Mouse (Mus musculus) embryonic fibroblast, embryonic 13.5 days (primary cell): ENCODE results near the gene Sox30. TPM values are rescaled to one million over a fixed set of nuclear protein-coding genes. Genes with fewer than 3 reads are reported as not detected.

Source experiments
- H3K27ac ChIP-seq: 2 replicates; pipeline ENCODE4 v1.5.1; 2012; ENCODE audit warnings: low read length, control low read depth, inconsistent platforms; ENCODE audit not compliant: insufficient read depth
- H3K4me1 ChIP-seq: 2 replicates; pipeline ENCODE4 v1.6.1; 2011; ENCODE audit warnings: low read length; ENCODE audit not compliant: control insufficient read depth, insufficient read depth
- H3K4me3 ChIP-seq: 2 replicates; pipeline ENCODE4 v1.5.1; 2011; ENCODE audit warnings: mild to moderate bottlenecking, control low read depth, low read length; ENCODE audit not compliant: insufficient read depth
- CTCF ChIP-seq: IDR thresholded peaks from 2 replicates; pipeline ENCODE4 v1.5.1; 2011; ENCODE audit warnings: mild to moderate bottlenecking, control low read depth, low read length, moderate library complexity, borderline replicate concordance; ENCODE audit not compliant: insufficient read depth
- POLR2A ChIP-seq: IDR thresholded peaks from 2 replicates; pipeline ENCODE4 v1.6.1; 2011; ENCODE audit warnings: low read depth, mild to moderate bottlenecking, control low read depth, low read length, moderate library complexity
- polyA plus RNA-seq: library from polyadenylated mRNA; stranded (reverse); fragments of >200 nt; gene quantifications from 2 replicates; pipeline ENCODE4 v1.2.4, GENCODE M21; 2011; ENCODE audit warnings: low read depth; ENCODE audit not compliant: missing spikeins, insufficient read length

The Sox30 gene
- polyA plus RNA-seq, 1 experiment: not detected

DNA sequence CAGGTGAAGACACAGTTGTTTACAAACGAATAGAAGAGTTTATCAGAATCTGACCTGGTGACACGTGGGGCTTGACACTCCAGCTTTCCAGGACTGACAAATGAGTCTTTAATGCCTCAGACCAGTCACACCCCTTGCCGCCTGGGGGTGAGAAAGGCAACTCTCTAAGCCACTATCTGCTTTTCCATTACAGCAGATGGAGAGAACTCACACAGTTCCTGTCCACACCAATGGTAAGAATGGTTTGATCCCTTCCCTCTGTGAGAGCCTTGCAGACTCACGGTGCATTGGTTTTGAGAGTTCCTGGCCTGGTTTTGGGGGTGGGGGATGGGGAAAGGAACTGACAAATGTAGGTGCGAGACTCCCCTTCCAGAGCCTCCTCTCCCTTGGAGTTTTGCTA is 74.2 kb downstream of the Sox30 start:
- TF ChIP-seq CTCF (no peak), POLR2A (no peak)
- no peak overlapping the region for H3K27ac ChIP-seq
- H3K4me3 ChIP-seq: no peak overlapping the region
- H3K4me1 ChIP-seq: peaks cover 4% of the 10 kb centered on the region; the same call in 1 of the 2 replicates

GRCm38 (mm10) chr11:46054911-46055895 is 75.1 kb downstream of the Sox30 start:
- TF ChIP-seq POLR2A (no peak), CTCF (no peak)
- Histone ChIP-seq H3K4me1 (peaks cover 8% of the 10 kb centered on the region; the same call in 1 of the 2 replicates), H3K27ac (peak overlapping the region; percentile 51; the same call in 1 of the 2 replicates), H3K4me3 (peak overlapping the region; percentile 89; the same call in 1 of the 2 replicates)

DNA sequence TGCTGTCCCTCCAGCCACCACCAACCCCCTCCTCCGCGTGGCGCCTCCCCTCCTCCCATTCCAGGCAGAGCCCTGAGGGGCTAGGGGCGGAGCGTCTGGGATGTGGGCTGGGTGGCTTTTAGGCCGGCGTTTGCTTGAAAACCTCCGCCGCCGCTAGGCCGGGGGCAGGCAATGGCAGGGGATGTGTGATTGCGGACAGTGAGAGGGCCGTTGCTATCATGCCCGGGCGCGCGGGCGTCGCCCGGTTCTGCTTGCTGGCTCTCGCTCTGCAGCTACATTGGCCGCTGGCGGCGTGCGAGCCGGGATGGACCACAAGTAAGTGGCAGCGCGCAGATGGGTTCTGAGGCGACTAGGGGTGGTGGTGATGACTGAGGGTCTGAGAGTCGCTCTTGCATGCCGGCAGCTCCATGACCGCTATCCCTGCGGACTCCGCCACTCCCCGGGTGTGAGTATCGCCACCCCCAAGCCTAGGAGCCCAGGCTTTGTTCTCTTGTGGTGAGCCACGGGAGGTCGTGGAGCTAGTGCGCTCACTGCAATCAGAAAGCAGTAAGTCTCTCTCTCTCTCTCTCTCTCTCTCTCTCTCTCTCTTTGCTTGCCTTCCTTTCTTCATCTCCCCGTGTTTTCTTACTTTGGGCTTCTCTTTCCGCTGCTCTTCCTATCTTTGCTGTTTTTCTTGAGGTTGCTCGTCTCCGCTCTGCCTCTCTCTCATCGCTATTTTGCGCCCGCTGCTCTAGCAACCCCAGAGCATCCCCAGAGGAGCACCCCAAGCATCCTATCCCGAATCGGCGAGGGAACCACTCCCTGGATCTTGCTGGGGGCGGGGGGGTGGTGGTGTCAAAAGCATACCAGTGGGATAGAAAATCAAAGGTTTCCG is 76.0 kb downstream of the Sox30 start, which contains the start of gene Adam19:
Gene Adam19, plus strand, starts transcription at position 97 of the 874 bp plus-strand sequence.
- H3K4me3 ChIP-seq: peak within 1 kb of the TSS; percentile 89
- peaks cover 8% of the 10 kb centered on the region for H3K4me1 ChIP-seq
- TF ChIP-seq CTCF (no peak), POLR2A (peak; percentile 98)
- peak within 1 kb of the TSS; percentile 85 for H3K27ac ChIP-seq

DNA sequence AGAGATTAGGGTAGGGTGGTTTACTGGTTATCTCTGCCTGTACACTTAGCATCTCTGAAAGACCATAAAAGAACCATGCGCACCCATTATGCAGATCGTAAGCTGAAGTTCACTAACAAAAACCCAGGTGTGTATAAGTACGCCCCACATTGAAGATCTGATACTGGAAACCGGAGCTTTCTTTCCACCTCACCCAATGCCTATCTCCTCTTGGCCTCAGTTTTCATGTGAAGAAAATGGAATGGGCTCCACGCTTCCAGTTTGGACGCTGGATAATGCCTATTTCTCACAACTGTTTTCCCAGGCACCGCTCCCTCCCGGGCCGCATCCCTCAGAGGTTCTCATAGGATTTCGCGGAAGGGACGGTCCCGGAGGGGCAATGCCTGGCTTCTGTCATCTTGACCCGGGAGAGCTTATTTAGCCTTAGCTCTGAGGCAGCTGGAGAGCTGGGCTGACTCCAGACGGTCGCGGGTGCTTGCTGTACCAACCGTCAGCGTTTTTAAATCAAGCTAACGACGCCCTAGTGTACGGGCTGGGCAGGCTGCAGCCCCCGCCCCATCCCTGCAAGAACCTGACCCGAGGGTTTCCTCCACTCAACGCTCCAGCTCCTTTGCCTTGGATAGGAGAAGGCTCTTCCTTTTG is 76.8 kb downstream of the Sox30 start:
- Histone ChIP-seq H3K4me1 (peaks cover 8% of the 10 kb centered on the region), H3K27ac (peak overlapping the region; percentile 85), H3K4me3 (peak overlapping the region; percentile 89)
- TF ChIP-seq POLR2A (peak; percentile 42; the same call in 1 of the 2 replicates), CTCF (no peak)

DNA sequence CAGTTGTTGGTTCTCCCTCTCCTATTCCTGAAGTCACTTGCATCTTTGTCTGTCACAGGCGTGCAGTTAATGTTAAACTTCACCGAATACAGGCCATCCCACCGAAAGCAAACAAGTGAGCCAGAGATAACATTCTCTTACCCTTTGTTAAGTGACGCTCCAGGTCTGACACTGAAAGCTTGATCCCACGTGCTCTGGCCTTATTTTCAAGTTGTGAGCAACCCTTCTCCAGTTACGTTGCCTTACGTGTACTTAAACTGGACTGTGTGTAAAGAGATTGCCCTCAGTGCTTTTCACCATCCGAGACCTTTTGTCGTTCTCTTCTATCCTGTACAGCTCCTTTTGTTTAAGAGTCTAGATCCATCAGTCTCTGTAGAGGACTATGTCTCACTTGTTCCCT is 77.9 kb downstream of the Sox30 start:
- H3K4me1 ChIP-seq: peaks cover 10% of the 10 kb centered on the region
- H3K27ac ChIP-seq: peak overlapping the region; percentile 85
- H3K4me3 ChIP-seq: peak overlapping the region; percentile 47
- peak; percentile 40 for TF ChIP-seq POLR2A
- no peak for TF ChIP-seq CTCF

- no peak for TF ChIP-seq CTCF
- no peak for TF ChIP-seq POLR2A
- H3K4me1 ChIP-seq: peaks cover 14% of the 10 kb centered on the region
- 0 out of 2 replicates have a peak overlapping the region, but pooled peaks have one; percentile 10 for H3K4me3 ChIP-seq
- H3K27ac ChIP-seq: no peak overlapping the region
These were observed 78.8 kb downstream of the Sox30 start for GRCm38 (mm10) chr11:46058916-46059315.

DNA sequence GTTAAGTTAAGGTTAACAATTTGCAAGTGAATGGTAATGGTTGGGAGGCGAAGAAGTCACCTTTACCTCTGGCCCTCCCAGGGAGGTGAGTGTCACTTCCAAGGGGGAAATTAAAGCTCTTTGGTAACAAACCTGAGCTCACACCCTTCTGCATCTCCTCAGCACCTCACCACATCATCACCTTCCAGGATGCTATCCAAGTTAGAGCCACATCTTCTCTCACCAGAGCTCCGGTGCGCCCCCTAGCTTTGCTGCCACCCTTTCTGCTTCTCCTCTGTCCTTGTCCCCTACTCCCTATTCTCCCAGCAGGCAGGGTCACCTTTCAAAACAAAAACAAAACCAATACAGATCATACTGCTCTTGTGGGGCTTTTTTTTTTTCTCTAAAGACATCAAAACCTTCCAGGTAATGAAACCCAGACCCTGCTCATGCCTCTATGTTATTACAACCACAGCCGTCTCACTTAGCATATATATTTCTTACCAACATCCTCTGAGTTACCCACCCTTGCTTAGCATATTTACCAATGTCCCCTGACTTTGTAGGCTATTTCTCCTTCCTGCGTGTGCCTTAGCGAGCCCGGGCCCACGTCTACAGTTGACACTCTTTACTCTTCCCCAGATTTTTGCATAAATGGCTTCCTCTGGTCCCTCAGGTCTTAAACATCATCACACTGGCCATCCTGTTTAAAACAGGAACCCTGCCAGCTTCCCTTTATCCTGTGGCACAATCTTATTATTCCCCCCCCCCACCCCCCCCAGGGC is 80.0 kb downstream of the Sox30 start:
- H3K4me1 ChIP-seq: peaks cover 17% of the 10 kb centered on the region
- peak; percentile 21; the same call in 1 of the 2 replicates for TF ChIP-seq CTCF
- no peak for TF ChIP-seq POLR2A
- no peak overlapping the region for H3K27ac ChIP-seq
- H3K4me3 ChIP-seq: no peak overlapping the region

DNA sequence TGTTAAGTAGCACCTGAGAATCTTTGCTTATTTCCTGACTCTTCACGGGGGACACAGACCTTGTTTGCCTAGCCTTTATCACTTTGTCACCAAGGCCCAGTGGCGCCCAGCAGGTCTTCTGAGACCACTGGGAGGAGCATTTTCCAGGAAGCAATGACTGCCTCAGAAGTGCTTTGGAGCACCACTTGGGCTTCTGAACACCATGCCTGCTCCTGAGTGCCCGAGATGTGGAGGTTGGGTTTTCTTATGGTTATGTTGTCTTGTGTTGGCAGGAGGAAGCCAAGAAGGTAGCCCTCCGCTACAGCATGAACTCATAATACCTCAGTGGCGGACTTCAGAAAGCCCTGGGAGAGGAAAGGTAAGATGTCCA is 80.5 kb downstream of the Sox30 start:
- H3K4me1 ChIP-seq: peaks cover 19% of the 10 kb centered on the region
- no peak overlapping the region for H3K27ac ChIP-seq
- no peak for TF ChIP-seq CTCF
- no peak for TF ChIP-seq POLR2A
- no peak overlapping the region for H3K4me3 ChIP-seq
